Mouse (Mus musculus): ENCODE measurements at regions not wholly inside any gene's neighbourhood (a gene's known extent, or its start where the extent isn't known, plus 50 kb on each side); places are given as distances from the start of the nearest gene placed in this dataset.
A peak's percentile ranks its signal among the peaks of the same experiment; 100 is the strongest.

GRCm38 (mm10) chr4:32074399-32075296, 110.8 kb downstream of the Map3k7 start:
- peak; percentile 46 for DNase-seq (ENCODE audit: low spot score)

GRCm38 (mm10) chr4:32076391-32076925, 112.6 kb downstream of the Map3k7 start:
- DNase-seq (ENCODE audit: low spot score) = no peak

GRCm38 (mm10) chr4:32083456-32083855, 119.6 kb downstream of the Map3k7 start:
- no peak for DNase-seq (ENCODE audit: low spot score)

- DNase-seq (ENCODE audit: low spot score) = no peak
Measured at GRCm38 (mm10) chr4:32084250-32084869, 120.5 kb downstream of the Map3k7 start.

GRCm38 (mm10) chr4:32085040-32085439, 121.1 kb downstream of the Map3k7 start:
- no peak for DNase-seq (ENCODE audit: low spot score)

- DNase-seq (ENCODE audit: low spot score) = no peak
Measured at GRCm38 (mm10) chr4:32091086-32091485, 127.2 kb downstream of the Map3k7 start.

GRCm38 (mm10) chr4:32092320-32093041, 128.6 kb downstream of the Map3k7 start:
- DNase-seq (ENCODE audit: low spot score) = no peak

- DNase-seq (ENCODE audit: low spot score) = no peak
Measured at GRCm38 (mm10) chr4:32098233-32098632, 134.3 kb downstream of the Map3k7 start.

- DNase-seq (ENCODE audit: low spot score) = no peak
Measured at GRCm38 (mm10) chr4:32101002-32101401, 137.1 kb downstream of the Map3k7 start.

- DNase-seq (ENCODE audit: low spot score) = no peak
Measured at GRCm38 (mm10) chr4:32106664-32107171, 131.9 kb upstream of the Bach2 start.

- no peak for DNase-seq (ENCODE audit: low spot score)
Measured at GRCm38 (mm10) chr4:32122320-32122719, 116.3 kb upstream of the Bach2 start.

- no peak for DNase-seq (ENCODE audit: low spot score)
Measured at GRCm38 (mm10) chr4:32126828-32127227, 111.8 kb upstream of the Bach2 start.

GRCm38 (mm10) chr4:32130594-32130993, 108.0 kb upstream of the Bach2 start:
- DNase-seq (ENCODE audit: low spot score) = no peak

GRCm38 (mm10) chr4:32131819-32132218, 106.8 kb upstream of the Bach2 start:
- no peak for DNase-seq (ENCODE audit: low spot score)

- DNase-seq (ENCODE audit: low spot score) = no peak
Measured at GRCm38 (mm10) chr4:32136151-32136550, 102.5 kb upstream of the Bach2 start.

- no peak for DNase-seq (ENCODE audit: low spot score)
Measured at GRCm38 (mm10) chr4:32137243-32137642, 101.4 kb upstream of the Bach2 start.

- no peak for DNase-seq (ENCODE audit: low spot score)
Measured at GRCm38 (mm10) chr4:32137966-32138365, 100.6 kb upstream of the Bach2 start.

GRCm38 (mm10) chr4:32139586-32139985, 99.0 kb upstream of the Bach2 start:
- DNase-seq (ENCODE audit: low spot score) = no peak

- DNase-seq (ENCODE audit: low spot score) = no peak
Measured at GRCm38 (mm10) chr4:32140068-32140467, 98.5 kb upstream of the Bach2 start.

- DNase-seq (ENCODE audit: low spot score) = no peak
Measured at GRCm38 (mm10) chr4:32142198-32142597, 96.4 kb upstream of the Bach2 start.

GRCm38 (mm10) chr4:32147146-32147545, 91.5 kb upstream of the Bach2 start:
- DNase-seq (ENCODE audit: low spot score) = no peak

GRCm38 (mm10) chr4:32148597-32148996, 90.0 kb upstream of the Bach2 start:
- DNase-seq (ENCODE audit: low spot score) = no peak
